Mouse (Mus musculus): ENCODE results near the gene 9630041A04Rik. TPM values are rescaled to one million over a fixed set of nuclear protein-coding genes. Genes with fewer than 3 reads are reported as not detected.

Gene 9630041A04Rik
- total RNA-seq, 2 experiments from 2014 or later, result not detected

GRCm38 (mm10) chr9:101911176-101911866 lies 49.7 kb downstream of the 9630041A04Rik start:
- peak; percentile 10 to 49 for DNase-seq (ENCODE audit: low spot score in 2 of 2)

GRCm38 (mm10) chr9:101915082-101915481 lies 53.4 kb downstream of the 9630041A04Rik start:
- DNase-seq (ENCODE audit: low spot score in 2 of 2), result no peak

More at GRCm38 (mm10) chr9:101911176-101911866, 49.7 kb downstream of the 9630041A04Rik start:
- intact Hi-C loops (cut with DNase I), result no loop called here

GRCm38 (mm10) chr9:101918771-101919170 lies 57.1 kb downstream of the 9630041A04Rik start:
- no peak for DNase-seq (ENCODE audit: low spot score in 2 of 2)
- intact Hi-C loops (cut with DNase I), result no loop called here

More at GRCm38 (mm10) chr9:101915082-101915481, 53.4 kb downstream of the 9630041A04Rik start:
- intact Hi-C loops (cut with DNase I), result no loop called here

- DNase-seq (ENCODE audit: low spot score in 2 of 2), result no peak
- intact Hi-C loops (cut with DNase I), result no loop called here
These were observed 57.7 kb downstream of the 9630041A04Rik start for GRCm38 (mm10) chr9:101919324-101919723.

- DNase-seq (ENCODE audit: low spot score in 2 of 2), result peak in 1 of 2 experiments; percentile 40
- intact Hi-C loops (cut with DNase I), result no loop called here
These were observed 61.2 kb downstream of the 9630041A04Rik start for GRCm38 (mm10) chr9:101922846-101923245.

GRCm38 (mm10) chr9:101924829-101925228 lies 63.2 kb downstream of the 9630041A04Rik start:
- intact Hi-C loops (cut with DNase I), result no loop called here

GRCm38 (mm10) chr9:101933946-101934573 lies 72.4 kb downstream of the 9630041A04Rik start:
- no peak for DNase-seq (ENCODE audit: low spot score in 2 of 2)
- intact Hi-C loops (cut with DNase I), result loop anchor here (10.0 kb wide), 1 partner anchor 421 kb away; the partner anchor contains the start of gene Ephb1

More at GRCm38 (mm10) chr9:101924829-101925228, 63.2 kb downstream of the 9630041A04Rik start:
- no peak for DNase-seq (ENCODE audit: low spot score in 2 of 2)

GRCm38 (mm10) chr9:101934887-101935286 lies 73.2 kb downstream of the 9630041A04Rik start:
- no peak for DNase-seq (ENCODE audit: low spot score in 2 of 2)
- intact Hi-C loops (cut with DNase I), result loop anchor here (10.0 kb wide), 1 partner anchor 420 kb away; the partner anchor contains the start of gene Ephb1

GRCm38 (mm10) chr9:101938066-101938465 lies 76.4 kb downstream of the 9630041A04Rik start:
- intact Hi-C loops (cut with DNase I), result loop anchor here (10.0 kb wide), 1 partner anchor 417 kb away; the partner anchor contains the start of gene Ephb1
- DNase-seq (ENCODE audit: low spot score in 2 of 2), result peak in 1 of 2 experiments; percentile 29

GRCm38 (mm10) chr9:101939006-101939405 lies 77.4 kb downstream of the 9630041A04Rik start:
- intact Hi-C loops (cut with DNase I), result loop anchor here (10.0 kb wide), 1 partner anchor 416 kb away; the partner anchor contains the start of gene Ephb1
- no peak for DNase-seq (ENCODE audit: low spot score in 2 of 2)

GRCm38 (mm10) chr9:101940182-101940581 lies 78.5 kb downstream of the 9630041A04Rik start:
- intact Hi-C loops (cut with DNase I), result no loop called here
- no peak for DNase-seq (ENCODE audit: low spot score in 2 of 2)

GRCm38 (mm10) chr9:101942058-101942669 lies 80.5 kb downstream of the 9630041A04Rik start:
- peak in 1 of 2 experiments; percentile 31 for DNase-seq (ENCODE audit: low spot score in 2 of 2)
- intact Hi-C loops (cut with DNase I), result no loop called here

- intact Hi-C loops (cut with DNase I), result no loop called here
- DNase-seq (ENCODE audit: low spot score in 2 of 2), result no peak
These were observed 83.7 kb downstream of the 9630041A04Rik start for GRCm38 (mm10) chr9:101945326-101945725.

- no peak for DNase-seq (ENCODE audit: low spot score in 2 of 2)
- intact Hi-C loops (cut with DNase I), result no loop called here
These were observed 84.2 kb downstream of the 9630041A04Rik start for GRCm38 (mm10) chr9:101945814-101946213.

- intact Hi-C loops (cut with DNase I), result no loop called here
- no peak for DNase-seq (ENCODE audit: low spot score in 2 of 2)
These were observed 88.5 kb downstream of the 9630041A04Rik start for GRCm38 (mm10) chr9:101950101-101950500.

GRCm38 (mm10) chr9:101954529-101954928 lies 92.9 kb downstream of the 9630041A04Rik start:
- intact Hi-C loops (cut with DNase I), result no loop called here
- DNase-seq (ENCODE audit: low spot score in 2 of 2), result no peak

- peak; percentile 19 to 38 for DNase-seq (ENCODE audit: low spot score in 2 of 2)
- intact Hi-C loops (cut with DNase I), result no loop called here
These were observed 94.6 kb downstream of the 9630041A04Rik start for GRCm38 (mm10) chr9:101956228-101956627.

- DNase-seq (ENCODE audit: low spot score in 2 of 2), result peak in 1 of 2 experiments; percentile 18
- intact Hi-C loops (cut with DNase I), result no loop called here
These were observed 110.2 kb downstream of the 9630041A04Rik start for GRCm38 (mm10) chr9:101971806-101972205.

- DNase-seq (ENCODE audit: low spot score in 2 of 2), result no peak
- intact Hi-C loops (cut with DNase I), result no loop called here
These were observed 110.7 kb downstream of the 9630041A04Rik start for GRCm38 (mm10) chr9:101972314-101972713.

- intact Hi-C loops (cut with DNase I), result loop anchor here (5.0 kb wide), 1 partner anchor 115 kb away; the partner anchor contains the start of gene 9630041A04Rik
- DNase-seq (ENCODE audit: low spot score in 2 of 2), result peak; percentile 15 to 62
These were observed 115.3 kb downstream of the 9630041A04Rik start for GRCm38 (mm10) chr9:101976884-101977465.

All from left cerebral cortex, postnatal 25 days (tissue).